Mouse (Mus musculus) gonadal fat pad, adult 2 months (tissue): ENCODE measurements around the gene Pls1. TPM values are rescaled to one million over a fixed set of nuclear protein-coding genes. Genes with fewer than 3 reads are reported as not detected.

Experiments
- DNase-seq: peaks from one replicate; pipeline ENCODE4 v3.0.0-alpha.2; 2012; ENCODE audit warnings: low read depth
- polyA plus RNA-seq: library from polyadenylated mRNA; depleted of rRNA; stranded (reverse); fragments of >200 nt; gene quantifications from 2 replicates; pipeline ENCODE4 v1.2.3, GENCODE M21; 2012; rRNA removed

Gene Pls1
- polyA plus RNA-seq, 1 experiment = 0.38 TPM

DNA sequence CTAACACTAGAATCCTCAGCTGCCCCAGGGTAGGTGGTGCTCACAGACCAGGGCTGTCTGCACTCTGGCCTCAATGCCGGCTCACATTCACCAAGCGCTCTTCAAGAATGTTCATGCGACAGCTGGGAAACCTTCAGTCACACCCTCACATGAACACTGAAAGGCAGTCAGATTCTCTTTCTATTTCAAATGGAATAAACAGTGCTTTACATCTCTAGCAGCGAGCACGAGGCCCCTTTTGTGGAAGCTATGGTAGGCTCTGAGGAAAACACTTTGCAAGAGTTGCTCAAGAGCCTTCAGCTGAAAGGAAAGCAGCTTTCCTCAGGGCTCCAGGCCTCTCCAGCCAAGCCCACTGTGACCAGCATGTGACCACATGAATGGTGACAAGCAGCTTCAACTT is 139.7 kb downstream of the Pls1 start:
- DNase-seq = no peak

DNA sequence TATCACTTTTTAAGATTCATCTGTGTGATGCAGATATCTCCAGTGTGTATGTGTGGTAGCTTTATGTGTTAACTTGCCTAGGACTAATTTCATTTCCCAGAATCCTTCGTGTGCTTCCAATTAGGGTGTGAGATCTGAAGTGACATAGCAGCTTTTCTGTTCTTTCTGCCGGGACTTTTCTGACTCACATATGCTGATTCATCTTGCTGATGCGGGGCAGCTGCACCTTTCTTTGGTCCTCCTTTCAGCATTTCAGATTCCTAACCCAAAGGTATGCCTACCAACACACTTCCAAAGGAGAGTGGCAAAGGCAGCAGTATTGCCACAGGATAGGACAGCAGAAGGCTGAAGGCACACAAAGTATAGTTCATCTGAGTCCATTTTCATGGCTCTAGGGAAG is 141.0 kb downstream of the Pls1 start:
- DNase-seq = no peak

Other genes starting within 250 kb of the Pls1 start
- 1.2 and 1.3 TPM in 2 replicates for gene Pcolce2, start 207.7 kb downstream of the Pls1 start, polyA plus RNA-seq
- 1.3 and 1.4 TPM in 2 replicates for gene Trpc1, start 94.9 kb downstream of the Pls1 start, polyA plus RNA-seq
- 3.7 TPM in 2 replicates for gene Atr, start 12.3 kb upstream of the Pls1 start, polyA plus RNA-seq
- 5.0 and 5.1 TPM in 2 replicates for gene Xrn1, start 109.4 kb upstream of the Pls1 start, polyA plus RNA-seq